Mouse (Mus musculus): ENCODE measurements at regions not wholly inside any gene's neighbourhood (a gene's known extent, or its start where the extent isn't known, plus 50 kb on each side); places are given as distances from the start of the nearest gene placed in this dataset.

DNA sequence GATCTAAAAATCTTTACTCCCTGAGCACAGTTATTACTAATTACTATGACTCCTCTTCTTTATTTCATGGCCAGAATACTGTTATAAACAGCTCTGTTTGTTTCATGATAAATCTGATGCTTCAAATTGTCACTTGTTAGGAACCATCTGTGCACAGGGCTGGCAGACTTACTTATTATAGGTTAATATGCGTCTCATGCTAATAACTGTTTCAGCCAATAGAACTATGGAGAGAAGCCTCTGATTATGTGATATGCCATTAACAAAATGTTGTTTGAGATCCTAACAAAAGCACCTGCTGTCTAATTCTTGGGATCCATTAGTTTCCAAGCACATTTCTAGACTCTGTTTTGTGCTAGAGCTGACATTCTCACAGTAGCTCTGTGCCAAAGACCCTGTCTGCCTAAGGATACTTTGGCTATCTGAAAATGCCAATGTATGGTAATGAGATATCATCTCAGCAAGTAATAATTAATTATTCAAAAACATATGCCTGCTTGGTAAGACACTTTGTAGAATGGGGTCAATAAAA, 318.1 kb downstream of the Grb14 start:
- CTCF ChIA-PET = no interaction called here

DNA sequence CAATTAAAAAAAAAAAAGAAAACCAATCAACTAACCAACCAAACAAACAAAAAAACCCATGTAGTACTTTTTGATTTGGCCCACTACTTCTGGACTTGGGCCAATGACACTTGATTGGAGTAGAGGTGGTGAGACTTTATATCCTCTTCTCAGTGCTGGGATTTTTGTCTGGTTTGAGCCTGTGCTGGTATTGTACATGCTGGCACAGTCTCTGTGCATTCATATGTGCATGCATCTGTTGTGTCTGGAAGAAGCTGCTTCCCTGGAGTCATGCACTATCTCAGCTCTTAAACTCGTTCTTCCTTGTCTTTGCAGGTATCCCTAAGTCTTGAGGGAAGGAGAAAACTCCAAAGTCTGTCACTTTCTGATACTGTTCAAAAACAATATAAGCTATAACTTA, 328.8 kb downstream of the Grb14 start:
- CTCF ChIA-PET = no interaction called here

DNA sequence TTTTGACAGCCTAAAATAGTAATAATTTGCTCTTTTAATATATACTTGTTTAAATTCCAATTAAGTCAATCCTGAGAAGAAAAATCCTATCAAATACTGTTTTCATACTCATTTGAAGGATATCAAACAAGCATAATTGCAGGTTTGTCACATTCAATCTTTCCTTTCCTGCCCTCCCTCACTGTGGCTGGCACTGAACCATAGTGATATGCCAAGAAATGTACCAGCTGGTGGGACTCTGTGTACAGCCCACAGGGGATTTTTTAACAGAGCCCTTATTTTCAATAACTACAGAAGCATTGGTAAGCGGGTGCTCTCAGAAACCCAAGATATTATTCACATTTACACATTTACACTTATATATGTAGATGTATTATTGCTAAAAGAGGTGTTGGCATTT, 333.3 kb downstream of the Grb14 start:
- CTCF ChIA-PET = no interaction called here

DNA sequence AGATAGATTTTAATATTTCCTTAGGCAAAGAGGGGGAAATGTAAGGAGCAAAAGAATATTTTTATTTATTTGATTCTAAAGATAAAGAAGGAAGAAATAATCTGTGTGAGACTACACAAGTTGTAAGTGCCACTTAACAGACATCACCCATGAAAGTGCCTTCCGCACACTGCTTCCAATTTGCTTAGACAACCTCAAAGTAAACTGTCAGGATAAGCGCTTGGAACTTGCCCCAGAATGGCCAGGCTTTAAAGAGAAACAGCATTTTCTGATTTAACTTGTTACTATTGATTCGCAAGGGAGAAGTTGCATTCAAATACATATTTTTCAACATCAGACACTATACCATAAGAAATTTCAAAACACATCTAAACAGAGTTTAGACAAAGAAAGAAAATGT, 333.8 kb downstream of the Grb14 start:
- CTCF ChIA-PET = no interaction called here

DNA sequence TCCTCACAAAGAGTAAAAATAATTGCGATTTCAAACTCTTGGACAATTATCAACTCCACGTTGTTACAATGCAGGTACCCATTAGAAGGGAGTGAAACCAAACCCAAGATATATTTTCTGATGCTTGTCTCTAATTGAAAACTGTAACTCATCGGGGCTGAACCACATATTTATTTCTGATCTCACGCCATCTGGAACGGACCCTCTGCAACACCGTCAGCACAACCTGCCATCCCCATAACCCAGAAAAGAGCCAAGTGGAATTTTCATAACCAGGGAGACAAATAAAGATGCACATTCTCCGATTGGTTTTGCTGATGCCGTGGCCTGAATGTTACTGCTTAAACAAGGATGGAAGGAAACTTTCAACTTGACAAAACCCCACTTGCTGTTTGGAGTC, 338.0 kb downstream of the Grb14 start:
- CTCF ChIA-PET = no interaction called here

DNA sequence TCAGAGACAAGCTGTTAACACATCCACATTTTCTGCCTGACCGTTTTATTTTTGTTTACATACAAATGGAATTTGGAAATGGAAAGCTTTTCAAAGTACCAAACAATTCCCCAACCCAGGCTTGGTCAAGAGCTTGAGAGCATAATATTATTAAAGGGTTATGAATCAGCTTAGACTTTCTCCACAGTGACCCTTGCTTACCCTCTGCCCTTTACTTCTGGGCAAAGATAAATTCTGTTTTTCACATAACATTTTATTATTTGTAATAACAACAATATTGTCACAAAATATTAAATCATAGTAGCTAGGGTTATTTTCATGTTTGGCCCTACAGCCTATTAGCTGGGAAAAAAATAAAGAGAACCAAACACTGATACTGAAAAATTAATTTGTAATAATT, 375.2 kb downstream of the Grb14 start:
- CTCF ChIA-PET = no interaction called here

DNA sequence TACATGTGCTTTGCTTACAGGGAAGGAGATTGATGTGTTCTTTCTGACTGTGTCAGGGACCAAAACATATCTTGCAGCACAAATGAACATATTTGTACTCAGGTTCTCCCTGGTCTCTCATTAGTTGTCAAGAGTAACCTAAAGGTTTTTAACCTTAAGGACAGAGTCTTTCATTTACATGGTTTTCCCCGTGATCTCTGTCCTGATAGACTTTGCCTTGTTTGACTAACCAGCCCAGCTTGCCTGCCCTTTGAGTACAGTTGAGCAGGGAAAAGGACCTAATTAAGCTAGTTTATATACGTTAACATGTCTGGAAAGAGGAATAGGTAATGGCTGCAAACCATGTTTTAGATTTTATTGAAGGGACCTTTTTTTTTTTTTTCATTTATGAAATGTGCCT, 407.9 kb downstream of the Grb14 start:
- CTCF ChIA-PET = no interaction called here

DNA sequence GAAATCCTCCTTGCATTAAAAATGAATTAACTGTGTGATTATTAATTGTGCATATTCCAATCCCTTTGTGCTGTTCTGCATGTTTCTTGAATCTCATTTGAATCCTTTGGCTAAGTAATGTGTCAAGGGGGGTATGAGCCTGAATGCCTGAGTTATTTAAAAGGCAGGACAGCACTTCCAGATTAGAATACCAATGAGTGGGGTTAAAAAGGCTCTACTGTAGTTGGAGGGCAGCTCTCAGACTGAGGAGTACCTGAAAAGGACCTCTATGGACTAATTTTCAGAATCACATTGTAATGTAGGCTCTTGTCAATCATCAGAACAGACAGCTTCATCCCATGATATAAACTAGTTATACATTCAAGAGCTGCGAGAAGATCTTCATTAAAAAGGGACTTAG, 417.9 kb downstream of the Grb14 start:
- CTCF ChIA-PET = no interaction called here

DNA sequence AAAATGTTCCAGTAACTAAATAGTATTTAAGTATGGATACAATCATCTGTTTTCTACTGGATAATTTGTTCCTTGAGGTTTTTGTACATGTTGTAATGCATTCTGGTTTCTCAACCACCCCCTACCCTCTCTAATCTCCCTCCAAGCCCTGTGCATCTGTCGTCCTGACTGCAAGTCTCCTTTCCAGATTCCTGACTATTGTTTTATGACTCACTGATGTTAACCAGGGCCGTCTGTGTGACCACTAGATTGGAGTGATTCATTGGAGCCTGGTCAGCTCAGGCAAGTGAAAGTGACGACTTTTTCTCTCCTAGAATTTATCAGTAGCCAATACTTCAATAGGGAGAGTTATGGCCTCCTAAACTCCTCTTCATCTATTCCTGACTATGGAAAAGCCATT, 442.5 kb downstream of the Grb14 start:
- CTCF ChIA-PET = no interaction called here

DNA sequence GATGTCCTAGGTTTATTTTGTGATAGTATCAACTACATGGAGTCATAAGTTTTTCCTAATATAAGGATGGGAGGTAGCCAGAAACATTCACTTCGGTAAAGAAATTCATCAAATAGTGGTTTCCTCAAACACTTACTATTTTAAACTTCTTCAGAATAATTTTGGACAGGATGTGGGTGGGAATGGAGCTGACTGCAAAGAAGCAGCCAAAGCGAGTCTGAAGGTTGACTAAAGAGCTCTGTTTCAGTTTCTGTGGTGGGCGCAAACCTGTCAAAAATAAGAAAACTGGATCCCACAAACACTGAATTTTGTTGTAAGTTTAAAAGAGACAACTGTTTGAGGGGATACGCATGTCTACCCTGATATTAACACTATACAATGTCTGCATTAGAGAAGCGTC, 438.2 kb upstream of the Fign start:
- CTCF ChIA-PET = no interaction called here

DNA sequence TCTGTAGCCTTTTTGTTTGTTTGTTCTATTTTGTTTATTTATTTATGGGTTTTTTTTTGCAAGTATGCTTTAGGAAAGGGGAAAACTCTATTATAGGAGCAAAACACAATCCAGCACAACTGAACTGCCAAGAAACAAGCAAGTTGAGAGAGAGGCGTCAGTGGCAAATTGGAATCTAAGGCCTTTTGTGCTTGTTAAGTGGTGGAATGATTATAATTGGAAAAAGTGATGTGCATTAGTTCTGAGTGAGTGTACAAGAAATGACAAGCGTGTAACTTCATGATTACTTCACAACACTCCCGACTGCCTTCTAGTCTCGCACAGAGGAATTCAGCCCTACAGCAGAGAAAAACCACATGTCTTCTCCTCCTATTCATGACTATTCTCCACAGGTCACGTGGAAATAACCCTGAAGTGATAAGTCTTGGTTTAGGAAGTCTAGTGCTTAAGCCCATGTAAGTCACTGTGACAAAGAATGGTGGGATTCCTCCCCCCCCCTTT, 437.6 kb upstream of the Fign start:
- CTCF ChIA-PET = no interaction called here

DNA sequence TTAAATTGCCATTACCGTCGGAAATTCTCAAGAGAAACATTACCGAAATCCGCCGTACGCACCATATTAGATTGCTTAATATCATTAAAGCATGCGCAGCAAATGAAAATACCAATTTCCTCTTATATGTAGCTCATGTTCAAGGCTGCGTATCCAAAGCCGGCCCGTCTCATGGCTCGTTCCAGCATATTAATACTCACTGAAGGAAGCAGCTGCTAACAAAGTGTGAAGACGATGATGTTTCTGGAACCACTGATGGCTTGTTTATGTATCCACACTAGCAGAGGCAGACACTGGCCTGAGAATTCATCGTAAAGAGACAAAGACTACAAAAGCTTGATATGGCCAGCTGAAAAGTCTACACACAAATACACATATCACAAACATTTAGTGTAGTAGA, 437.0 kb upstream of the Fign start:
- CTCF ChIA-PET = no interaction called here

DNA sequence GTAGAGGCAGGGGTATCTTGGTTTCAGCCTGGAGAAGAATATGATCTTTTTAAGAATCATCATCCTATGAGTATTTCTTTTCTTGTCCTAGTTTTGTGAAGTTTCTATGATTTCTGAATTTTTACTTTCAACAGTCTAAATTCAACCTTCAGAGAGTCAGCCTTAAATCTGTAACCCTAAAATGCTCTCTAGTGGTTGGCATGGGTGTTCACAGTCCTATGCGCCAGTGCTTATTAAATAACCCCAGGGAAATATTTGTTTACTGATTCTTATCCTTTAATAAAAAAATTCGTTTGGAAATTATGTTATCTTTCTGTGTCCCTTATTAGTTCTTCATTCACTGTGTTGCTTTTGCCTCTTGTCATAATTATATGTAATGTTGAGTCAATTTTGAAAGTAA, 436.5 kb upstream of the Fign start:
- CTCF ChIA-PET = no interaction called here

DNA sequence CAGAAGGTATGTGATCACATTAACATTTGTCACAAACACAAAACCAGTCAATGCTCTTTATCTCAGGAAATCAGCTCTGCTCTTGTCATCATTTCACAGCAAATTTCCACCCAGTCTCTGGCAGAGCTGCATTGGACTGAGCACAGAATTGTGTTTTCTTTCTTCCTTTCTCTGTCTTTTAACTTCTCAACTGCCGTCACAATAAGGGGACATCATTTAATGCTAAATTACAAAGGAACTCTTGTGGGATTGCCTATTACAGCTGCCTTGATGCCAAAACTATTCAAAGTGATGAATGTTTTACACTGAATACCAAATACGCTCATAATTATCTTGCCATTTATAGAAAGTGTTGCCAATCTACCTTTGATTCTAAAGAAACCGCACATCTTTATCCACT, 424.9 kb upstream of the Fign start:
- CTCF ChIA-PET = no interaction called here

DNA sequence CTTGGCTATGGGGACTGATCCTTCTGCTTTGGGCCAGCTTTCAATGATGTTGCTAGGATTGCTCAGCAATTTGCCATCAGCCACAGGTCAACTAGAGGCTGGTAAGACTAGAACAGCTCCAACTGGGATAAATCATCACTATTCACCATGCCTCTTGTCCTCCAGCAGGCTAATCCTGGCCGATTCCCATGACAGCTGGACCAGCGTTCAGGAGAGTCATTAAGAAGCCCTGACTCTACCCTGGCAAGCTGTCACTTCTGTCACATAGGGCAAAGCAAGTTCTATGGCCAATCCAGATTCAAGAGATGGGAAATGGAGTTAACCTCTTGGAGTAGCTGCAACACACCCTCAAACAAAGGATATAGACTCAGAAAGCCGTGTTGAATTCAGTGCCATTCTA, 424.4 kb upstream of the Fign start:
- CTCF ChIA-PET = no interaction called here

DNA sequence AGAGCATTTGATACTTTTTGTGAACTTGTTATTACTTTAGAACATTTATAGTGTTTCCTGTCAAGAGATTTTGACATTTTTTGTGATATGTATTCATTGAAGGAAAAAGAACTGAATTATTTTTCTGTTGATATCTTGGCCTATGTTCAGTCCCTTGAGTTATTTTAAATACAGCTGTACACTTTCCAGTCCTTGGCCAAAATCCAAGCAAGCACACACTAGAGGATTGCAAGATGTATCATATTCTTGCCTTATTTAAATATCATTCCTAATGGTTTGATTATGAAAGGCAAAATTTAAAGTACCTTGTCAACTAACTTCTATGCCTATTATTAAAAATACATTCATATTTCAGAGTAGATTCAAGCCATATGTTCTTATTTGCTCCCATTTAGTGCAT, 397.9 kb upstream of the Fign start:
- CTCF ChIA-PET = no interaction called here

DNA sequence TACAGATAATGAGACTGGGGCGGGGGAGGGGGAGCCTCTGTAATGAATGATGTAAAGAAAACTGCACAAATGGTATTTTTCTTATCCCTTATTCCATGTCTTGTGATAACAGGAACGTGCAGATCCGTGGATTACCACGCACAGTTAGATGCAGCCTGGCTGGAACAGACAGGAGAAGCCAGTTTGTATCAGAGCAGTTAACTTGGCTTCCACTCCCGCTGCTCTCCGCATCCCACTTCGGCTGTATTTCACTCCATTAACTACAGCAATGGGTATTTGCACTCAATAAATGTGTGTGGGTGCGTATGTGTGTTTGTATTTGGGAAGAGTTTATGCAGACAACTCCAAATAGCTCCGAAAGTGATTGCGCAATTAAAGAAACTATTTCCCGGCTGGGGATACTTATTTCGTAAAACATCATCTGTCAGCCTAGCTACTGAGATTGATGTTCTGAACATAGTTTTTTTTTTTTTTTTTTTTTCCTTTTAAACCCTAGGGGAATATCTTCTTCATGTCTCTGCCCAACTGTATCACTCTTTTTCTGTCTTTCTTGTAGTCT, 368.7 kb upstream of the Fign start:
- CTCF ChIA-PET = no interaction called here

DNA sequence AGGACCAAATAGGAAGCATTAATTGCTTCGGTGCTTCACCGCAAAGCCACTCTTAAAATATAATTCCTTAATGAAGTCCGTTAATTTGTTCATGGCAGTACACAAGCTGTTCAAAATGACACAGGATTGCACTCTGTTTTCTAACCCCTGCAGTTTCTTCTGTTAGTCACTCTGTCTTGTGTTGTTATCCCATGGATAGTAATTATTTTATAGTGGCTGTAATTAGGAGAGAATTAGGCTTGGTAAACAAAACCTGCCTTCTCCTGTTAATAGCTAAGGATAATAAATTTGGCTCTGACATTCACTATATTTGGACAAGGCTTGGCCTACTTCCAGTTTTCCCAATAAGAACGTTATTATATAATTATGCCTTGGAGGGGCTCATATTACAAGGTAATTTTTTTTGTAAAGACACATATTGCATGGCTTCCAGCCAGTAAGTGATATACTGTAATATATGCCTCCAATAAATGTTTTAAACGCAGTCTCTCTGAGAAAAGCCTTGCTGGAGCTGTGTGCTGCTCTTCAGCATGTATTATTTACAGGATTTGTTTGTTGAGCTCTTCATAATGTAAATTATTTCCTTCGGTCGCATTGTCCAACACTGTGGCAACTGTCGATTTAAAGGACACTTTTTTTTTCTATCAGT, 364.8 kb upstream of the Fign start:
- CTCF ChIA-PET = no interaction called here

DNA sequence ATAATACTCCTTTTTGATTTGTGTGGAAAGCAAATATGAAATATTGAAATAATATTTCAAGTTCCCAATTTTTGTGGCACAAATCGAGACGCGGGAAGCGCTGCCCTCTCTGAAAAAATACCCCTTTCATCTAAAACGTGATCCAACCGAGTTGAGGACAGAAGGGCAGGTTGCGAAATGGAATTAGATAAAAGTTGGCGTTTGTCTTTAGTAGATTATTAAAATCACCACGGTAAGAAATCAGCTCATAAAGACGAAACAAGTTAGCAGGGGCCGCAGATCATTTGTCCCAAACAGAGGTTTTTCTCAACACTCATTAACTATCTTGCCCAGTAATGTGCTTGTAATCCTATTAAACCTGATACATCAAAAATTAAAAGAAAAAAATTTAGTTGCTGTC, 364.2 kb upstream of the Fign start:
- CTCF ChIA-PET = no interaction called here

DNA sequence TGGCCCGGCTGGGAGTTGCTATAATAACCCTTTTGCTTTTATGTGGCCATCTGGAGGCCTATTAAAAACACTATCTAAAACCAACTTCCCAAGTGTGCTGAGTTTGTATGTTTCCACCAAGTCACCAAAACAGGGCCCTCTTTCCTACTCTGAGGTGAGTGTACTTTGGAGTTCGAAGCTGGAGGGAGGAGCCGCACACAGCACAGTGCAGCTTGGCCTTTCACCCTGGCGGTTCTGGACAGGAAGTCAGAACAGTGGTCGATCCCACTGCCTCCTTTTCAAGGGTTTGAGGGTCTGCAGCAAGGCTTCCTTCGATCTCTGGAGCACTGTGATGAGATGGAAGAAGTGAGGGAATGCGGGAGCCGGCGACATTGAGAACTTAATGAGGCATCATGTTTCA, 363.8 kb upstream of the Fign start:
- CTCF ChIA-PET = no interaction called here

DNA sequence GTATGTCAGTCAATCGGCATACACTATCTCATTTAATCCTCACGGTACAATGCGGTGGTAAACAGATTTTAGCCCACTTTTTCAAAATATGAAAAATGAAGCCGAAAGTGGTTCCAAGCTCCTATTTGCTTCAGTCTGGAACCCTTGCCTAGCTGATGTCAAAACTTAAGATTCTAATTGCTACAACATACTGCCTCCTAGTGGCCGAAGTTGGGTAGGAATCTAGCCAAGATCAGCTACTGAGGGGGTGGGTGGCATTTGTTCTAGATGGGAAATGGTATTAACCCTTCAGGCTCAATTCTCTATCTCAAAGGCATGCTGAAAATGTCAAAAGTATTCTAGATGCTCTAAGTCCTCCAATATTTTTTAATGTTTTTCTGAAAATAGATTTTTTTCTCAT, 360.3 kb upstream of the Fign start:
- CTCF ChIA-PET = no interaction called here

DNA sequence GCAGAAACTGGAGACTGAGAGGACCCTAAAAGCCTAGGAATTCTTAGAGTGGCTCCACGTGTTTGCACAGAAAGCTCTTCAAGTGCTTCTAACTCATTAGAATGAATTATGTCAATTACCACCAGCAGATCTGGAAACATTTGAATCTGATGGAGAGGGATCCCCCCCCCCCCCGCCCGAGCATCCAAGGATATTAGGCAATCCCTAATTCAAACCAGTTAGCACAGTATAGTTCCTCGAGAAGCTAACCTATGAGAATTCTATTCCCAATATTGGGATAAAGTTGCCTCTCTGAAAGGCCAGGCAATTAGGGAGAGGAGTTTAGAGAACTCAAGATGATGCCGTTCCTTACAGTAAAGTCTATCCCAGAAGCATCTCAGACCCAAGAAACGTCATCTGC, 354.9 kb upstream of the Fign start:
- CTCF ChIA-PET = no interaction called here

DNA sequence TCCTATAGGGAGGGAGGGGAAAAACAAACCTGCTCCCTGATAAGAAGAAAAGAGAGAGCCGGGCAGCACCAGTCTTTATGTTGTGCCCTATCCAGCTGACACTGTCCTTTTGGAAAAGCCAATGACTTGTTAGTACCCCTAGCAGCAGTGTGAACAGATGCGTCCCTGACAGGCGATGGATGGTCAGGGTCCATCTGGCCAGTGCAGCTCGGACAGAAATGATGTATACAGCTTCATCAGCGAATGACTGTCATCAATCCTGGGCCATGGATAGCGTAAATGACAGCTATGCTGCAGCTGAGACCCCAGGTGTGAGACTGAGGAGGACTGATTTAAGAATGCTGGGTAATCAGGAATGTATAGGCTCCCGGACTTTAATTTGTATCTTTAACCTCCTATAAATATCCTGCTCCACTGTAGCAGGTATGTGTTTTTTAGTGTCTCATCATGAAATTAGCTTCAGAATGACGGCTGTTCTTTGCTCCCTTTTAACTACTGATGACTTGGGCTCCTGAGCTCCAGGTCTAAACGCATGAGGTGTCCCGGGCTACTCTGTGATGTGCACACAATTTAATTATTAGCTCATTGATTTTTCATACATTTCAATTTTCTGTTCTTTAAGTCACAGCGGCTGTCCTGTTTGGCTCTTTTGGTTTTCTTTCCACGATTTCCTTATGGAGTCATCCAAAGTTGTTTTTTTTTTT, 353.9 kb upstream of the Fign start:
- CTCF ChIA-PET = no interaction called here

DNA sequence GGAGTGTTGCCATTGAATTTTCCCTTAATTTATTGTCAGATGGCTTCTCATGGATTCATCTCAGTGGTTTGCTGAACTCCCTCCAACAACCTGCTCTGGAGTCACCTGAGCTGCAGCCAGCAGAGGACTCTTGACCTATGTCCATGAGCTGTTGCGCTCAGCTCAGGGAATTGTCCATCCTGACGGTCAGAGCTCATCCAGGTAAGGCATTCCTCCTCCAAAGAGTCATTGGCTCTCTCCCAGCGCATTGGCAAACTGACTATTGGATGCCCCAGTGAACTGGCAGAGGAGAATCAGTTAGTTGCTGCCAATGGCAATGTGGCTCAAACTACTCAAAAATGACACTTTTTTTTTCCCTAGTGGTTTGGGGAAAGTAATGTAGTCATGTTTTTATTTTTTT, 345.3 kb upstream of the Fign start:
- CTCF ChIA-PET = no interaction called here
